ENCODE assay signal across 19 mouse cellular contexts in genomic region chr11:94196311-94196710, GRCm38 (mm10). TPM values are rescaled to one million over a fixed set of nuclear protein-coding genes. Genes with fewer than 3 reads are reported as not detected.
DNase-seq lines count a peak whose midpoint lies in the region; ATAC-seq lines count a peak whose summit lies in the region.
"Had no signal": no experiment of that assay in that cellular context is flagged by ENCODE, and none has a peak within 500 bp of the region (broad histone marks: within the 10 kb centered on the region; RNA-seq: fewer than 3 reads in every experiment).

No protein-coding gene starts in this region.

- H3K9me3 ChIP-seq in kidney, embryonic 14.5 days (ENCODE audit: control insufficient read depth, low read length) = no peaks in the 10 kb centered on the region
- no peaks in the 10 kb centered on the region for H3K9me3 ChIP-seq in heart, embryonic 11.5 days (replicated peaks; ENCODE audit: control insufficient read depth, low read length)
- H3K9me3 ChIP-seq: embryonic facial prominence, embryonic 12.5 days; forebrain, embryonic 15.5 days; heart, embryonic 13.5 days had no signal

- H3K4me2 ChIP-seq in kidney, embryonic 14.5 days (replicated peaks; ENCODE audit: low read depth, low read length) = no peak overlapping the region
- H3K4me2 ChIP-seq in heart, embryonic 11.5 days = no peak overlapping the region
- H3K4me2 ChIP-seq: embryonic facial prominence, embryonic 12.5 days; forebrain, embryonic 15.5 days; heart, embryonic 13.5 days had no signal

- ATAC-seq in kidney, embryonic 14.5 days (ENCODE audit: low FRiP score, low TSS enrichment) = no peak
- ATAC-seq in heart, embryonic 11.5 days (replicated peaks; ENCODE audit: insufficient number of reproducible peaks, low FRiP score, low TSS enrichment) = no peak
- ATAC-seq: activated CD4-positive, CD25-positive, alpha-beta regulatory T cell, adult 4 months; forebrain, embryonic 15.5 days; Patski had no signal

- WGBS in kidney, embryonic 14.5 days = 73% methylated on average over 3 of the region's 3 CpGs
- 76% methylated on average over 3 of the region's 3 CpGs for WGBS in heart, embryonic 11.5 days (ENCODE audit: insufficient replicate concordance)

- H3K27ac ChIP-seq in kidney, embryonic 14.5 days (ENCODE audit: low read depth, low read length) = no peak overlapping the region
- H3K27ac ChIP-seq in heart, embryonic 11.5 days (ENCODE audit: low read depth, low read length) = no peak overlapping the region
- H3K27ac ChIP-seq: embryonic facial prominence, embryonic 12.5 days; forebrain, embryonic 15.5 days; heart, adult 2 months; heart, embryonic 13.5 days had no signal

- no peaks in the 10 kb centered on the region for H3K36me3 ChIP-seq in kidney, embryonic 14.5 days (ENCODE audit: control insufficient read depth, insufficient read depth, low read length)
- H3K36me3 ChIP-seq in heart, embryonic 11.5 days (ENCODE audit: control insufficient read depth, insufficient read depth, low read length) = no peaks in the 10 kb centered on the region
- H3K36me3 ChIP-seq: embryonic facial prominence, embryonic 12.5 days; forebrain, embryonic 15.5 days; heart, embryonic 13.5 days had no signal

- no peak overlapping the region for H3K4me3 ChIP-seq in kidney, embryonic 14.5 days (ENCODE audit: low read length)
- H3K4me3 ChIP-seq in heart, embryonic 11.5 days (ENCODE audit: low read depth, low read length) = no peak overlapping the region
- H3K4me3 ChIP-seq: embryonic facial prominence, embryonic 12.5 days; forebrain, embryonic 15.5 days; heart, adult 2 months; heart, embryonic 13.5 days had no signal

- H3K9ac ChIP-seq in kidney, embryonic 14.5 days (ENCODE audit: low read depth, low read length) = no peak overlapping the region
- no peak overlapping the region for H3K9ac ChIP-seq in heart, embryonic 11.5 days (ENCODE audit: low read depth, low read length)
- H3K9ac ChIP-seq: embryonic facial prominence, embryonic 12.5 days; forebrain, embryonic 15.5 days; heart, embryonic 13.5 days had no signal

- no peaks in the 10 kb centered on the region for H3K4me1 ChIP-seq in kidney, embryonic 14.5 days (ENCODE audit: control insufficient read depth, insufficient read depth, low read length)
- peaks cover 6% of the 10 kb centered on the region; the same call in 1 of the 2 replicates for H3K4me1 ChIP-seq in heart, embryonic 11.5 days (ENCODE audit: control insufficient read depth, insufficient read depth, low read length)
- H3K4me1 ChIP-seq: embryonic facial prominence, embryonic 12.5 days had no signal

- no peaks in the 10 kb centered on the region for H3K27me3 ChIP-seq in kidney, embryonic 14.5 days (ENCODE audit: control insufficient read depth, insufficient read depth, low read length)
- no peaks in the 10 kb centered on the region for H3K27me3 ChIP-seq in heart, embryonic 11.5 days (ENCODE audit: control insufficient read depth, insufficient read depth, low read length)
- H3K27me3 ChIP-seq: embryonic facial prominence, embryonic 12.5 days; forebrain, embryonic 15.5 days; heart, embryonic 13.5 days; Patski had no signal

- peak; percentile 28 for DNase-seq in kidney, adult 18-20 months
- peak; percentile 13 for DNase-seq in urinary bladder, adult 2 months (ENCODE audit: low spot score)
- no peak for DNase-seq in urinary bladder, postnatal 4 days (ENCODE audit: low spot score in 2 of 2)
- peak; percentile 48 for DNase-seq in kidney, postnatal 14 days
- no peak for DNase-seq in lung, postnatal 4 days
- DNase-seq: adrenal gland, postnatal 14 days; cerebellum, adult 11-12 months; cerebellum, adult 9-10 months; cerebellum, postnatal 25 days; gastrocnemius, postnatal 10 days; heart, adult 2 months; heart, postnatal 36 days had no signal

RNA-seq across cellular contexts. Expression of gene Tob1, which starts 14.9 kb away (rescaled TPM):
- polyA plus RNA-seq in kidney, embryonic 14.5 days (2014; fragmentation: Nextera tagmentation; extraction: Ambion mirVana) = 27.2 and 36.6 TPM in 2 replicates
- 36.6 and 36.9 TPM in 2 replicates for polyA plus RNA-seq in urinary bladder, adult 2 months (2012; rRNA removed)
- 27.3 and 29.7 TPM in 2 replicates for polyA plus RNA-seq in heart, embryonic 11.5 days (2014; fragmentation: Nextera tagmentation; extraction: Ambion mirVana)

RNA-seq across cellular contexts. Expression of gene Wfikkn2, which starts 49.5 kb away (rescaled TPM):
- 0.79 and 1.2 TPM in 2 replicates for polyA plus RNA-seq in kidney, embryonic 14.5 days (2014; fragmentation: Nextera tagmentation; extraction: Ambion mirVana)
- 3.6 and 4.7 TPM in 2 replicates for polyA plus RNA-seq in urinary bladder, adult 2 months (2012; rRNA removed)
- 1.1 and 1.8 TPM in 2 replicates for polyA plus RNA-seq in heart, embryonic 11.5 days (2014; fragmentation: Nextera tagmentation; extraction: Ambion mirVana)

Comparison
In these comparisons a context has a peak if more than half of its experiments do, and no peak if none do; other contexts are left out.
1. DNase-seq: peak in kidney, adult 18-20 months (single experiment), urinary bladder, adult 2 months (single experiment) and kidney, postnatal 14 days (single experiment); none in urinary bladder, postnatal 4 days (0 of 2) and lung, postnatal 4 days (0 of 2).